Mouse (Mus musculus): Measurements from ENCODE around the gene Trpm6. TPM values are rescaled to one million over a fixed set of nuclear protein-coding genes. Genes with fewer than 3 reads are reported as not detected.

Trpm6 gene
- 0.02 TPM in 1 of 2 replicates, not detected in the other for polyA plus RNA-seq (2012; rRNA removed; ENCODE audit: low replicate concordance)

GRCm38 (mm10) chr19:18749598-18750339 is at the start of gene Trpm6:
Trpm6 (plus strand) TSS chr19:18749983.

GRCm38 (mm10) chr19:18712866-18713300 is 36.9 kb upstream of the Trpm6 start, which contains the start of gene D030056L22Rik:
D030056L22Rik (plus strand) TSS chr19:18713193.

Other genes starting within 250 kb of the Trpm6 start
- 48.6 and 67.7 TPM in 2 replicates for gene Ostf1, start 118.2 kb upstream of the Trpm6 start, polyA plus RNA-seq (2012; rRNA removed; ENCODE audit: low replicate concordance)
- gene Nmrk1, start 118.0 kb upstream of the Trpm6 start, polyA plus RNA-seq (2012; rRNA removed; ENCODE audit: low replicate concordance), result 3.1 and 3.5 TPM in 2 replicates
- gene Carnmt1, start 79.2 kb upstream of the Trpm6 start, polyA plus RNA-seq (2012; rRNA removed; ENCODE audit: low replicate concordance), result 3.7 and 4.1 TPM in 2 replicates
- 13.9 and 18.3 TPM in 2 replicates for gene D030056L22Rik, start 36.8 kb upstream of the Trpm6 start, polyA plus RNA-seq (2012; rRNA removed; ENCODE audit: low replicate concordance)